Mouse (Mus musculus) ES-Bruce4 (cell line): Measurements from ENCODE around the gene Maged2.
"Not testable (repeated sequence)": the region's sequence is repeated elsewhere in the genome, so short reads cannot be mapped to it uniquely, and the experiment has no call there.

ENCODE experiments used
- CTCF ChIP-seq: IDR thresholded peaks from one replicate; pipeline ENCODE4 v1.8.1; 2011; ENCODE audit warnings: low read depth, low read length
- EP300 ChIP-seq: IDR thresholded peaks from 2 replicates; pipeline ENCODE4 v1.6.1; 2011; ENCODE audit warnings: low read depth, low read length; ENCODE audit not compliant: insufficient read depth

DNA sequence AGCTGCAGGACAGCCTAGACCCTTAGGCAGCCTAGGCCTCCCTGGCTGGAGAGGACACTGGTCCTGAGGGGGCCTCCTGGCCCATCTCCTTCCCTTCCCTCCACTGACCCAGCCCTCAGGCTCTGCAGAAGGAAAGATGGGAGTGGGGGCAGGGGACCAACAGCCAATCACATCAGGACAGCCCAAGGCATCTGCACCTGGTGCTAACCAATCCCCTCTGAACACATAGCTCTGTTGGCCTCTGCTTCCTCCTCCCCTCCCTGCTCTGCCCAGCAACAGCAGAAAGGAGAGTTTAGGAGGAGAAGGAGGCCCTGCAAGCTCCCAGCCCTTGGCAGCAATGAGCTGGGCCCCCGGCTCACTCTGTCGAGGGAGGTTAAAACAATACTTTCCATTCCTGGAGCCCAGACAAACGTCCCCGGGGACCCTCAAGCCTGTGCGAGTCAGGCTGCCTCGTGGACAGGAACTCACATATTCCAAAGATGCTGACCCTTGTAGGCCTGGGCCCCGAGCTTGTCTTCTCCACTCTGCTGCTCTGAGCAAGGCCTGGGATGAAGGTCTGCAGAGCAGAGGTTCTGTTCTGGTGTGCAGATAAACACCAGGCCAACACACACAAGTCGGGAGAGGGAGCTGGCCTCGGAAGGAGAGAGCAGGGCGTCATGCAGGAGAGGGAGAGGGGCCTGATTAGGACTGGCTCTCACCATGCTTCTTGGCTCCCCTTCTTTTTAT lies 31.5 kb upstream of the Maged2 start:
- TF ChIP-seq EP300, CTCF: not testable (repeated sequence)
